Mouse (Mus musculus): Measurements from ENCODE around the gene Tbc1d1.

GRCm38 (mm10) chr5:64301246-64301645 lies 145.1 kb downstream of the Tbc1d1 start:
- TF ChIP-seq FLI1 (IDR thresholded peaks at IDR 0.05; ENCODE audit: low read length) (no peak), GATA1 (IDR thresholded peaks at IDR 0.05; ENCODE audit: borderline replicate concordance, low read length) (no peak)

Measured in megakaryocyte, embryonic 14.5 days (primary cell).